Mouse (Mus musculus): ENCODE measurements at regions not wholly inside any gene's neighbourhood (a gene's known extent, or its start where the extent isn't known, plus 50 kb on each side); places are given as distances from the start of the nearest gene placed in this dataset.

GRCm38 (mm10) chr12:39036466-39037037 is 257.4 kb downstream of the Etv1 start:
- Histone ChIP-seq H3K4me3 (ENCODE audit: control insufficient read depth, low read depth, low read length) (no peak overlapping the region), H3K4me1 (ENCODE audit: control insufficient read depth, insufficient read depth, low read length) (no peaks in the 10 kb centered on the region), H3K36me3 (ENCODE audit: control insufficient read depth, insufficient read depth, low read length) (no peaks in the 10 kb centered on the region), H3K27ac (ENCODE audit: control insufficient read depth, insufficient read depth, low read depth, low read length) (no peak overlapping the region), H3K27me3 (ENCODE audit: control insufficient read depth, insufficient read depth, low read length) (no peaks in the 10 kb centered on the region)
- no peak for TF ChIP-seq POLR2A (IDR thresholded peaks at IDR 0.05; ENCODE audit: control insufficient read depth, low read depth, low read length)

DNA sequence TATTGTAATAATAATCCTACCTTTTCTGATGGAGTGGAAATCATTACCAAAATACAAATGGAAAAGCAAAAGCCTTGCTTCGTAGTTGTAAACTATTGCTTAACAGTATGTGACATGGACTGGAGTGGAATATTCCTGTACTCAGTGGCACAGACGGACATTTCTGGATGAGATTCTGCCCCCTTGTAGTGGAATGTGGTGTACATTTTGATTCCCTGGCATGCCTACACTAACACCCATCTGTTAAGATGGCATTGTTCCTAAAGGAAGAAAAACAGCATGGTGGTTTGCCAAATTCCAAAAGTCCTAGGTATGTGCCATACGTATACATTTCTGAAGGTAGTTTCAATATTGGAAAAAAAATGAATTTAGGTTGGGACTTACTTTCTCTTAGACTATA is 258.9 kb downstream of the Etv1 start:
- Histone ChIP-seq H3K4me3 (ENCODE audit: control insufficient read depth, low read depth, low read length) (no peak overlapping the region), H3K27me3 (ENCODE audit: control insufficient read depth, insufficient read depth, low read length) (no peaks in the 10 kb centered on the region), H3K4me1 (ENCODE audit: control insufficient read depth, insufficient read depth, low read length) (no peaks in the 10 kb centered on the region), H3K27ac (ENCODE audit: control insufficient read depth, insufficient read depth, low read depth, low read length) (no peak overlapping the region), H3K36me3 (ENCODE audit: control insufficient read depth, insufficient read depth, low read length) (no peaks in the 10 kb centered on the region)
- no peak for TF ChIP-seq CTCF (IDR thresholded peaks at IDR 0.05; ENCODE audit: control insufficient read depth, insufficient read depth, insufficient replicate concordance, low read depth, low read length)
- no peak for TF ChIP-seq POLR2A (IDR thresholded peaks at IDR 0.05; ENCODE audit: control insufficient read depth, low read depth, low read length)

- no peaks in the 10 kb centered on the region for H3K27me3 ChIP-seq (ENCODE audit: control insufficient read depth, insufficient read depth, low read length)
- H3K27ac ChIP-seq (ENCODE audit: control insufficient read depth, insufficient read depth, low read depth, low read length): no peak overlapping the region
- no peak overlapping the region for H3K4me3 ChIP-seq (ENCODE audit: control insufficient read depth, low read depth, low read length)
- H3K36me3 ChIP-seq (ENCODE audit: control insufficient read depth, insufficient read depth, low read length): no peaks in the 10 kb centered on the region
- no peaks in the 10 kb centered on the region for H3K4me1 ChIP-seq (ENCODE audit: control insufficient read depth, insufficient read depth, low read length)
- TF ChIP-seq CTCF (IDR thresholded peaks at IDR 0.05; ENCODE audit: control insufficient read depth, insufficient read depth, insufficient replicate concordance, low read depth, low read length) (no peak), POLR2A (IDR thresholded peaks at IDR 0.05; ENCODE audit: control insufficient read depth, low read depth, low read length) (no peak)
These were observed 259.5 kb downstream of the Etv1 start for GRCm38 (mm10) chr12:39038656-39039055.

GRCm38 (mm10) chr12:39047126-39047525 is 267.9 kb downstream of the Etv1 start:
- H3K27ac ChIP-seq (ENCODE audit: control insufficient read depth, insufficient read depth, low read depth, low read length): no peak overlapping the region
- TF ChIP-seq CTCF (IDR thresholded peaks at IDR 0.05; ENCODE audit: control insufficient read depth, insufficient read depth, insufficient replicate concordance, low read depth, low read length): no peak
- no peak for TF ChIP-seq POLR2A (IDR thresholded peaks at IDR 0.05; ENCODE audit: control insufficient read depth, low read depth, low read length)
- no peaks in the 10 kb centered on the region for H3K4me1 ChIP-seq (ENCODE audit: control insufficient read depth, insufficient read depth, low read length)
- H3K36me3 ChIP-seq (ENCODE audit: control insufficient read depth, insufficient read depth, low read length): no peaks in the 10 kb centered on the region
- H3K4me3 ChIP-seq (ENCODE audit: control insufficient read depth, low read depth, low read length): no peak overlapping the region
- H3K27me3 ChIP-seq (ENCODE audit: control insufficient read depth, insufficient read depth, low read length): no peaks in the 10 kb centered on the region

DNA sequence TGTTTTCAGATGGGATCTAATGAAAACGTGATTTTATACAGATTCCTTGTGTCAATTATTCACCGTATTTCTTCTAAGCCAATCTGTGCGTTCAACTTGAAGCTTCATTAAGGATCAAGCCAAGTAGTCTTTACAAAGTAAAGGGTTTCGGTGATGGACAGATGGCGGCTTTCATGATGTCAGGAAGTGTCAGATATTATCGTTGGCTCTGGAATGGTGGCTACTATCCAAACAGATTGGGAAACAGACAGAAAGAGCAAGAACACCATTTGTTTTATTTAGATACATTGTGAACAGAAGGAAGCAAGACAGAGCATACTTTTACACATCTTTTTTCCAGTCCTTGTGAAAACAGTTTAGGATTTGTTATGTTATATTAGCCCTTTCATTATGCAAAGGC is 269.3 kb downstream of the Etv1 start:
- no peak overlapping the region for H3K27ac ChIP-seq (ENCODE audit: control insufficient read depth, insufficient read depth, low read depth, low read length)
- no peak overlapping the region for H3K4me3 ChIP-seq (ENCODE audit: control insufficient read depth, low read depth, low read length)
- H3K36me3 ChIP-seq (ENCODE audit: control insufficient read depth, insufficient read depth, low read length): no peaks in the 10 kb centered on the region
- TF ChIP-seq CTCF (IDR thresholded peaks at IDR 0.05; ENCODE audit: control insufficient read depth, insufficient read depth, insufficient replicate concordance, low read depth, low read length) (no peak), POLR2A (IDR thresholded peaks at IDR 0.05; ENCODE audit: control insufficient read depth, low read depth, low read length) (no peak)
- no peaks in the 10 kb centered on the region for H3K4me1 ChIP-seq (ENCODE audit: control insufficient read depth, insufficient read depth, low read length)
- H3K27me3 ChIP-seq (ENCODE audit: control insufficient read depth, insufficient read depth, low read length): no peaks in the 10 kb centered on the region

DNA sequence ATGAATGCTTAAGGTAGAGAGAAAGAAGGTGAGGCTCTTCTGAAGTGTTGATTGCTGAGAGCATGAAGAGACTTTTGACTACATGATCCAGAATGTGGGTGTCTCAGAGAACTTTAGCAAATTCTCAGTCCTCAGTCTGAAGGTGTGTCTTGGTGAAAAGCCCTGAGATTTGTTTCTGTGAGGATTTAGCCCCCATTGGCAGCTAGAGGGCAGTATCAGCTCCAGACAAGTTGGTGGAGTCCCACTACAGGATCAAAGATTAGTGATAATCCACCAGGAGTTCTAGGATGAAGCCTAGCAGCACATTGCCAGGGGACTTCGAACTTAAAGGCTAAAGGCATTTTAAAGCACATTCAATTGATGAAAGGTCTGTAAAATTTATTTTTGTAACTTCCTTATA is 269.8 kb downstream of the Etv1 start:
- Histone ChIP-seq H3K27me3 (ENCODE audit: control insufficient read depth, insufficient read depth, low read length) (no peaks in the 10 kb centered on the region), H3K4me3 (ENCODE audit: control insufficient read depth, low read depth, low read length) (no peak overlapping the region), H3K36me3 (ENCODE audit: control insufficient read depth, insufficient read depth, low read length) (no peaks in the 10 kb centered on the region), H3K27ac (ENCODE audit: control insufficient read depth, insufficient read depth, low read depth, low read length) (no peak overlapping the region), H3K4me1 (ENCODE audit: control insufficient read depth, insufficient read depth, low read length) (no peaks in the 10 kb centered on the region)
- no peak for TF ChIP-seq CTCF (IDR thresholded peaks at IDR 0.05; ENCODE audit: control insufficient read depth, insufficient read depth, insufficient replicate concordance, low read depth, low read length)
- no peak for TF ChIP-seq POLR2A (IDR thresholded peaks at IDR 0.05; ENCODE audit: control insufficient read depth, low read depth, low read length)

GRCm38 (mm10) chr12:39070331-39071045 is 291.3 kb downstream of the Etv1 start:
- Histone ChIP-seq H3K4me3 (ENCODE audit: control insufficient read depth, low read depth, low read length) (no peak overlapping the region), H3K27me3 (ENCODE audit: control insufficient read depth, insufficient read depth, low read length) (no peaks in the 10 kb centered on the region), H3K36me3 (ENCODE audit: control insufficient read depth, insufficient read depth, low read length) (no peaks in the 10 kb centered on the region), H3K4me1 (ENCODE audit: control insufficient read depth, insufficient read depth, low read length) (no peaks in the 10 kb centered on the region), H3K27ac (ENCODE audit: control insufficient read depth, insufficient read depth, low read depth, low read length) (no peak overlapping the region)
- TF ChIP-seq POLR2A (IDR thresholded peaks at IDR 0.05; ENCODE audit: control insufficient read depth, low read depth, low read length) (no peak), CTCF (IDR thresholded peaks at IDR 0.05; ENCODE audit: control insufficient read depth, insufficient read depth, insufficient replicate concordance, low read depth, low read length) (no peak)
